Comparison of ENCODE assay signal across 8 mouse cellular contexts in genomic region chr7:30331887-30332286, GRCm38 (mm10). TPM values are rescaled to one million over a fixed set of nuclear protein-coding genes. Genes with fewer than 3 reads are reported as not detected.
A peak's percentile ranks its signal among the peaks of the same experiment; 100 is the strongest.
DNase-seq lines count a peak whose midpoint lies in the region; ATAC-seq and TF ChIP-seq lines count a peak whose summit lies in the region.

No protein-coding gene starts in this region.

- H3K27me3 ChIP-seq in Patski: no peaks in the 10 kb centered on the region
- H3K27me3 ChIP-seq in cerebellum, adult 2 months (ENCODE audit: control insufficient read depth, insufficient read depth, low read length): no peaks in the 10 kb centered on the region
- H3K27me3 ChIP-seq in hindbrain, embryonic 11.5 days (ENCODE audit: control insufficient read depth, insufficient read depth, low read length): peaks cover 4% of the 10 kb centered on the region
- H3K27me3 ChIP-seq in lung, embryonic 15.5 days: peaks cover 21% of the 10 kb centered on the region

- H3K9ac ChIP-seq in hindbrain, embryonic 11.5 days (ENCODE audit: low read depth, low read length): no peak overlapping the region
- H3K9ac ChIP-seq in lung, embryonic 15.5 days: no peak overlapping the region

- H3K36me3 ChIP-seq in hindbrain, embryonic 11.5 days (ENCODE audit: control insufficient read depth, insufficient read depth, low read length): no peaks in the 10 kb centered on the region
- no peaks in the 10 kb centered on the region for H3K36me3 ChIP-seq in lung, embryonic 15.5 days

- POLR2A ChIA-PET in Patski (lab: Charles Lee): no interaction called here

- TF ChIP-seq CTCF in Patski (IDR thresholded peaks at IDR 0.05): peak; percentile 69
- TF ChIP-seq CTCF in cerebellum, adult 2 months (IDR thresholded peaks at IDR 0.05; ENCODE audit: borderline replicate concordance, insufficient read depth, low read depth, low read length): peak; percentile 92

- no peaks in the 10 kb centered on the region for H3K9me3 ChIP-seq in hindbrain, embryonic 11.5 days (ENCODE audit: control insufficient read depth, low read length)
- no peaks in the 10 kb centered on the region for H3K9me3 ChIP-seq in lung, embryonic 15.5 days

- CTCF ChIA-PET in Patski (lab: Charles Lee): interaction anchor here (1.2 kb wide), 2 partner anchors 17 to 48 kb away, joined by 3 to 4 read pairs; no protein-coding TSS in a partner anchor

- H3K4me3 ChIP-seq in cerebellum, adult 2 months (replicated peaks; ENCODE audit: insufficient read depth, low read depth, low read length): peak overlapping the region; percentile 71
- H3K4me3 ChIP-seq in hindbrain, embryonic 11.5 days (ENCODE audit: low read depth, low read length): no peak overlapping the region
- H3K4me3 ChIP-seq in lung, embryonic 15.5 days: no peak overlapping the region

- ATAC-seq in Patski: no peak
- peak; percentile 93 for ATAC-seq in frontal cortex, adult (ENCODE audit: low TSS enrichment)
- peak; percentile 95 for ATAC-seq in hindbrain, embryonic 11.5 days (ENCODE audit: low FRiP score)
- no peak for ATAC-seq in lung, embryonic 15.5 days (ENCODE audit: borderline replicate concordance, extremely low read depth, low FRiP score, low TSS enrichment)

- in situ Hi-C loops in Patski (cut with MboI; ENCODE audit: low pct_unique_long_range_greater_than_20kb): loop anchor here (10.0 kb wide), 1 partner anchor 103 kb away; no protein-coding TSS in a partner anchor

- 3% methylated on average over 13 of the region's 13 CpGs for WGBS in cerebellum, adult 2 months
- 5% methylated on average over 13 of the region's 13 CpGs for WGBS in hindbrain, embryonic 11.5 days
- WGBS in lung, embryonic 15.5 days: 11% methylated on average over 13 of the region's 13 CpGs

- peak overlapping the region; percentile 75 for H3K27ac ChIP-seq in cerebellum, adult 2 months (ENCODE audit: insufficient read depth, low read length)
- no peak overlapping the region for H3K27ac ChIP-seq in hindbrain, embryonic 11.5 days (ENCODE audit: low read depth, low read length)
- no peak overlapping the region for H3K27ac ChIP-seq in lung, embryonic 15.5 days

- peaks cover 30% of the 10 kb centered on the region for H3K4me1 ChIP-seq in cerebellum, adult 2 months (ENCODE audit: control insufficient read depth, insufficient read depth, low read length)
- H3K4me1 ChIP-seq in hindbrain, embryonic 11.5 days (replicated peaks; ENCODE audit: control insufficient read depth, insufficient read depth, low read length): no peaks in the 10 kb centered on the region; the same call in 1 of the 2 replicates
- peaks cover 46% of the 10 kb centered on the region for H3K4me1 ChIP-seq in lung, embryonic 15.5 days

- DNase-seq in Patski (ENCODE audit: low read depth, low spot score): no peak
- peak; percentile 91 to 98 for DNase-seq in cerebellum, adult 2 months
- DNase-seq in hindbrain, embryonic 11.5 days (ENCODE audit: low spot score): peak; percentile 91
- DNase-seq in layer of hippocampus, adult 9-11 months: peak; percentile 95
- DNase-seq in ovary, postnatal 14 days (ENCODE audit: low spot score): peak; percentile 62
- peak; percentile 73 to 85 for DNase-seq in thymus, postnatal 10 days (ENCODE audit: low spot score in 2 of 2)

- H3K4me2 ChIP-seq in hindbrain, embryonic 11.5 days (replicated peaks; ENCODE audit: low read depth, low read length): peak overlapping the region; percentile 35
- peak overlapping the region; percentile 34 for H3K4me2 ChIP-seq in lung, embryonic 15.5 days

- TF ChIP-seq POLR2A in cerebellum, adult 2 months (IDR thresholded peaks at IDR 0.05; ENCODE audit: borderline replicate concordance, insufficient read depth, low read length): peak; percentile 90; the same call in 1 of the 2 replicates

RNA-seq across cellular contexts. Expression of gene Sdhaf1, which starts 8.2 kb away (rescaled TPM):
- 6.4 TPM for polyA plus RNA-seq in Patski (2021)
- 21.9 and 23.8 TPM in 2 replicates for polyA plus RNA-seq in cerebellum, adult 2 months (2012; rRNA removed)
- 20.9 and 23.2 TPM in 2 replicates for polyA plus RNA-seq in hindbrain, embryonic 11.5 days (2014; fragmentation: Nextera tagmentation; extraction: Ambion mirVana)
- 18.2 and 19.5 TPM in 2 replicates for polyA plus RNA-seq in lung, embryonic 15.5 days (2015; fragmentation: Nextera tagmentation; extraction: Ambion mirVana)

RNA-seq across cellular contexts. Expression of gene E130208F15Rik, which starts 10.3 kb away (rescaled TPM):
- polyA plus RNA-seq in Patski (2021): 3.3 TPM
- 0.57 and 0.73 TPM in 2 replicates for polyA plus RNA-seq in cerebellum, adult 2 months (2012; rRNA removed)
- polyA plus RNA-seq in hindbrain, embryonic 11.5 days (2014; fragmentation: Nextera tagmentation; extraction: Ambion mirVana): 1.4 and 3.3 TPM in 2 replicates
- polyA plus RNA-seq in lung, embryonic 15.5 days (2015; fragmentation: Nextera tagmentation; extraction: Ambion mirVana): 1.9 TPM in 1 of 2 replicates, not detected in the other

RNA-seq across cellular contexts. Expression of gene Syne4, which starts 17.3 kb away (rescaled TPM):
- polyA plus RNA-seq in Patski (2021): 2.6 TPM
- polyA plus RNA-seq in cerebellum, adult 2 months (2012; rRNA removed): 63.4 and 63.8 TPM in 2 replicates
- polyA plus RNA-seq in hindbrain, embryonic 11.5 days (2014; fragmentation: Nextera tagmentation; extraction: Ambion mirVana): 17.4 and 18.7 TPM in 2 replicates
- 25.1 and 29.5 TPM in 2 replicates for polyA plus RNA-seq in lung, embryonic 15.5 days (2015; fragmentation: Nextera tagmentation; extraction: Ambion mirVana)

RNA-seq across cellular contexts. Expression of gene Alkbh6, which starts 23.4 kb away (rescaled TPM):
- 35.2 TPM for polyA plus RNA-seq in Patski (2021)
- polyA plus RNA-seq in cerebellum, adult 2 months (2012; rRNA removed): 197 and 214 TPM in 2 replicates
- polyA plus RNA-seq in hindbrain, embryonic 11.5 days (2014; fragmentation: Nextera tagmentation; extraction: Ambion mirVana): 82.1 and 85.2 TPM in 2 replicates
- polyA plus RNA-seq in lung, embryonic 15.5 days (2015; fragmentation: Nextera tagmentation; extraction: Ambion mirVana): 76.6 and 78.7 TPM in 2 replicates

RNA-seq across cellular contexts. Expression of gene Lrfn3, which starts 30.7 kb away (rescaled TPM):
- polyA plus RNA-seq in Patski (2021): 21.9 TPM
- polyA plus RNA-seq in cerebellum, adult 2 months (2012; rRNA removed): 20.4 and 22.1 TPM in 2 replicates
- 5.3 and 6.8 TPM in 2 replicates for polyA plus RNA-seq in hindbrain, embryonic 11.5 days (2014; fragmentation: Nextera tagmentation; extraction: Ambion mirVana)
- 4.2 TPM in 2 replicates for polyA plus RNA-seq in lung, embryonic 15.5 days (2015; fragmentation: Nextera tagmentation; extraction: Ambion mirVana)

Comparison
In these comparisons a context has a peak if more than half of its experiments do, and no peak if none do; other contexts are left out.
1. ATAC-seq: peak in frontal cortex, adult (single experiment) and hindbrain, embryonic 11.5 days (single experiment); none in Patski (single experiment) and lung, embryonic 15.5 days (single experiment).